Mouse (Mus musculus) kidney, adult 2 months (tissue): ENCODE measurements around the gene Trf.

Source experiments
- CTCF ChIP-seq: fragments of 200-500 bp; conservative IDR thresholded peaks from 2 replicates; pipeline ENCODE4 v1.5.1; 2011; ENCODE audit warnings: low read depth, mild to moderate bottlenecking, control low read depth, low read length, moderate library complexity, mixed read lengths; ENCODE audit not compliant: insufficient read depth, insufficient read length
- POLR2A ChIP-seq: fragments of 200-500 bp; IDR thresholded peaks from one replicate; pipeline ENCODE4 v1.6.1; 2011; ENCODE audit warnings: low read depth, low read length, control low read depth

DNA sequence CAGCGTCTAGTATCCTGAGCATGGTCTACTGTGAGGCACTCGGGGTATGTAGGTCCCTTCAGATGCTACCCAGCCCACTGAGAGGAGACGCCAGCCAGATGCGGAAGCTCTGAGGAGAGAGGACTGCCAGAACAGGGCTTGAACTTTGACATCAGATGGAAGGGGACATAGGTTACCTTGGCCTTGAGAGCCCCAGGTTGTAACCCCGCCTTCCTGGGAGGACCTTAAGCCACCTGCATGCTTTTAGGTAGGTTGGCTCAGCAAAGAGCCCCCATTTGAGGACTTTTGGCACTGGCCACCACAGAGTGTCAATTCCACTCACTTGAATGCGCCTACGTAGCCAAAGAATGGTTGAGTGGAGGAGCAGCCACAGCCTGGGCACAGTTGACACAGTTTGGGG lies 5.5 kb downstream of the Trf start:
- no peak for TF ChIP-seq CTCF
- TF ChIP-seq POLR2A, result no peak
